Mouse (Mus musculus) hindbrain, embryonic 11.5 days (tissue): ENCODE data around the gene Fam193b. TPM values are rescaled to one million over a fixed set of nuclear protein-coding genes. Genes with fewer than 3 reads are reported as not detected.
"Not testable (repeated sequence)": the region's sequence is repeated elsewhere in the genome, so short reads cannot be mapped to it uniquely, and the experiment has no call there.

Experiments
- ATAC-seq: fragments of 200-750 bp; cut with Nextera tagmentation; 2 replicates; pipeline ENCODE4 v1.8.0; 2017; ENCODE audit warnings: mild to moderate bottlenecking, moderate TSS enrichment, moderate library complexity; ENCODE audit not compliant: low FRiP score
- DNase-seq: peaks from one replicate; pipeline ENCODE4 v3.0.0-alpha.2; 2015; ENCODE audit warnings: low spot score
- H3K27ac ChIP-seq: fragments of 300-500 bp; sonication (generic); 2 replicates; pipeline ENCODE4 v1.5.1; 2014; ENCODE audit warnings: mild to moderate bottlenecking, low read depth, low read length
- H3K27me3 ChIP-seq: fragments of 300-500 bp; sonication (generic); 2 replicates; pipeline ENCODE4 v1.6.1; 2014; ENCODE audit warnings: mild to moderate bottlenecking, low read length, moderate library complexity, mixed read lengths; ENCODE audit not compliant: control insufficient read depth, insufficient read depth
- H3K36me3 ChIP-seq: fragments of 300-500 bp; sonication (generic); 2 replicates; pipeline ENCODE4 v1.6.1; 2014; ENCODE audit warnings: mild to moderate bottlenecking, low read length, moderate library complexity, mixed read lengths; ENCODE audit not compliant: control insufficient read depth, insufficient read depth
- H3K4me1 ChIP-seq: fragments of 300-500 bp; sonication (generic); replicated peaks from 2 replicates; pipeline ENCODE4 v1.6.1; 2014; ENCODE audit warnings: low read length, mixed read lengths; ENCODE audit not compliant: control insufficient read depth, insufficient read depth
- H3K4me2 ChIP-seq: fragments of 300-500 bp; sonication (generic); replicated peaks from 2 replicates; pipeline ENCODE4 v1.6.1; 2014; ENCODE audit warnings: mild to moderate bottlenecking, low read depth, low read length
- H3K4me3 ChIP-seq: fragments of 300-500 bp; sonication (generic); 2 replicates; pipeline ENCODE4 v1.5.1; 2014; ENCODE audit warnings: low read depth, low read length
- H3K9ac ChIP-seq: fragments of 300-500 bp; sonication (generic); 2 replicates; pipeline ENCODE4 v1.6.1; 2014; ENCODE audit warnings: low read depth, low read length
- H3K9me3 ChIP-seq: fragments of 300-500 bp; sonication (generic); 2 replicates; pipeline ENCODE4 v1.6.1; 2016; ENCODE audit warnings: low read length; ENCODE audit not compliant: control insufficient read depth
- WGBS: fragments of 180-500 bp; shearing (Covaris S2); extraction: QIAGEN DNeasy Blood & Tissue Kit; methylation state at CpG from one replicate; pipeline ENCODE4 v1.1.7; 2014; 5-methylcytosine and 5-hydroxymethylcytosine counted together
- polyA plus RNA-seq: library from polyadenylated mRNA; unstranded; fragments of >200 nt; fragmentation: Nextera tagmentation; extraction: Ambion mirVana; gene quantifications from 2 replicates; pipeline ENCODE4 v1.2.1, GENCODE M21; 2014

The Fam193b gene
- polyA plus RNA-seq, 1 experiment from 2014 or later, result 45.9 TPM

DNA sequence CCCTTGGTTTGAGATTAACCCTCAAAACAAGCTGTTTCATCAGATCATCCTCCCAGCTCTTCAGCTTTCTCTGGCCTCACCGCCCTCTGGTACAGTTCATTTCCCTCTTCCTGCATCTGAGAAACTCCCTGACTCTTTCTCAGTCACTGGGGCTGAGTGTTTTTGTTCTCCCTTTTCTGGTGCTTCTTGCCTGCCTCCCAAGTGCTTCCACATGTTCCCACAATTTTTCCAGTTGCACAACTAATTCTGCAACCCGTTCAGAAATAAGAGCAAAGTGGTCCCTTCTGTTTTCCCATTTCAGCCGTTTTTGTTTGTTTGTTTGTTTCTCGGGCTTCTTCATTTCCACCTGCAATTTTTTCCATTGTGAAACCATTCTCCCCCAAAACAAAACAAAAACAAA, 7.2 kb upstream of the Fam193b start:
- Histone ChIP-seq H3K4me3 (no peak overlapping the region), H3K4me1 (no peaks in the 10 kb centered on the region), H3K9ac (no peak overlapping the region), H3K36me3 (no peaks in the 10 kb centered on the region), H3K4me2 (no peak overlapping the region), H3K27ac (no peak overlapping the region), H3K27me3 (no peaks in the 10 kb centered on the region), H3K9me3 (no peaks in the 10 kb centered on the region)
- WGBS, result 81% methylated on average over 4 of the region's 4 CpGs
- ATAC-seq (no peak), DNase-seq (no peak)

DNA sequence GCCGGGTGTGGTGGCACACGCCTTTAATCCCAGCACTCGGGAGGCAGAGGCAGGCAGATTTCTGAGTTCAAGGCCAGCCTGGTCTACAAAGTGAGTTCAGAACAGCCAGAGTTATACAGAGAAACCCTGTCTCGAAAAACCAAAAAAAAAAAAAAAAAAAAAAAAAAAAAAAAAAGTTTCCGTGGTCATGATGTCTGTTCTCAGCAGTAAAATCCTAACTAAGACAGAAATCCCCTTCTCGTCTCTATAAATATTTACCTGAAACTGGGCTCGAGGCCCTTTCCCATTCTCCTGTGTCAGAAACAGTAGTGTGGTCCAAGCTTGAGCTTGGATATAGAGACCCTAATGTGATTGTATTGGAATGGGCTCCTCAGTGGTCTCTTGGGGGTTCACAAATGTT, 6.0 kb upstream of the Fam193b start:
- H3K9me3 ChIP-seq, H3K4me2 ChIP-seq, DNase-seq, H3K4me1 ChIP-seq, H3K4me3 ChIP-seq, H3K9ac ChIP-seq, H3K27me3 ChIP-seq, H3K36me3 ChIP-seq, ATAC-seq, H3K27ac ChIP-seq: not testable (repeated sequence)
- 88% methylated on average over 7 of the region's 7 CpGs for WGBS

- Histone ChIP-seq H3K9ac (no peak overlapping the region), H3K27ac (no peak overlapping the region), H3K4me2 (no peak overlapping the region), H3K9me3 (no peaks in the 10 kb centered on the region), H3K4me1 (no peaks in the 10 kb centered on the region), H3K27me3 (no peaks in the 10 kb centered on the region), H3K36me3 (no peaks in the 10 kb centered on the region), H3K4me3 (no peak overlapping the region)
- no peak for DNase-seq
- 60% methylated on average over 5 of the region's 5 CpGs for WGBS
- ATAC-seq, result no peak
Observed at GRCm38 (mm10) chr13:55575932-55576331, 5.0 kb upstream of the Fam193b start.

- Histone ChIP-seq H3K4me1 (peaks cover 1% of the 10 kb centered on the region; the same call in 1 of the 2 replicates), H3K9me3 (no peaks in the 10 kb centered on the region), H3K36me3 (no peaks in the 10 kb centered on the region), H3K27me3 (no peaks in the 10 kb centered on the region), H3K9ac (no peak overlapping the region), H3K4me3 (no peak overlapping the region), H3K27ac (no peak overlapping the region), H3K4me2 (no peak overlapping the region)
- WGBS, result 75% methylated on average over 5 of the region's 5 CpGs
- no peak for ATAC-seq
- DNase-seq, result no peak
Observed at GRCm38 (mm10) chr13:55574321-55574720, 3.4 kb upstream of the Fam193b start.

GRCm38 (mm10) chr13:55573432-55573831, 2.5 kb upstream of the Fam193b start, which contains the start of gene Tmed9:
Gene Tmed9, plus strand, starts transcription at chr13:55573732.
- Histone ChIP-seq H3K4me1 (peaks cover 3% of the 10 kb centered on the region; the same call in 1 of the 2 replicates), H3K9me3 (no peaks in the 10 kb centered on the region), H3K4me2 (no peak within 1 kb of the TSS), H3K9ac (no peak within 1 kb of the TSS), H3K27me3 (no peaks in the 10 kb centered on the region), H3K27ac (no peak within 1 kb of the TSS), H3K36me3 (no peaks in the 10 kb centered on the region), H3K4me3 (no peak within 1 kb of the TSS)
- no peak for DNase-seq
- 99% methylated on average over 2 of the region's 2 CpGs for WGBS
- no peak for ATAC-seq

DNA sequence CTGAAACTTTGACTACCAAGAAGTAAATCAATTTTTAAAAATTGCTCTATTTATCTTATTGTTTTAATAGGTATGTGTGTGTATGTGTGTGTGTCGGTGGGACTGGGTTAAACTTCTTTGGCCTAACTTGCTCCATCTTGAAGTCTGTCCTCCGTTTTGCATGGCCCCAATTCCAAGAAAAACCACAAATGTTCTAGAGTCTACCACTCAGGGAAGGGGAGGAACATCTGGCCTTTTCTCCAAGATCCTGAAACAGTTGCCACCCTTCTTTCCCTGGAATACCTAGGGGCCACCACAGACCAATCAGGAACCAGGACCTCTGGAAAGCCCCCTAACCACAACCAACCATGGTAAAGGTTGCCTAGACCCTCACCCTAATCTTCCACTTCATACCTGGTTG, 1.1 kb upstream of the Fam193b start:
- ATAC-seq, result no peak
- no peaks in the 10 kb centered on the region for H3K9me3 ChIP-seq

DNA sequence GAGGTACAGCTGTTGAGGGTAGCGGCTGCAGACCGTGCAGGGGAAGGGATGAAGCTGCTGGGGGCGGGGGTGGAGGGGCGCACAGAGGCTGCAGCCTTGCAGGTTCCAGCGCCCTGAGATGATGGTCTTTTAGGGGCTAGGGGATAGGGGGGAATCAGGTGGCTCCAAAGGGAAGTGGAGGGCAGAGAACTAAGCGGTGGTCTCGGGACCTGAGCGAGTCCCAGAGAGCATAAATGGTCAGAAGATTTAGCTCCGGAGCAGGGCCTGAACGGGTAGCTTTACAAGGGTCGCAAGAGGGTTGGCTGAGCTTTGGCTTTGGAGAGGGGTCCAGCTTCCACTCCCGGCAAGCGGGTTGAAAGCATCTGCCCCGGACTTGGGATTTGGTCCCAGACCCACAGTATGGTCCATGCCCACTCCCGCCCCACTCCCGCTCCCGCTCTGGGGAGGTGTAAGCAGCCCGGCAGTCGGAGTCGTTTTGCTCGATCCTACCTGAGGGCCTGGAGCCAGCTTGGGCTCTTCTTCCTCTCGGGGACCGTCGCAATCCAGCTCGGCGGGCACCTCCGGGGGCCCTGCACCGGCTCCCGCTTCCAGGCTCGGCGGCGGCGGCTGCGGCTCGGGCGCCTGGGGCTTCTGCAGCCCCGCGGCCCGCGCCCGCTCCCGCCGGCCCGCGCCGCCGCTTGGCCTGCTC, 490 bp downstream of the Fam193b start:
- Histone ChIP-seq H3K4me3 (peak overlapping the region; percentile 93), H3K4me1 (peaks cover 3% of the 10 kb centered on the region; the same call in 1 of the 2 replicates), H3K9me3 (no peaks in the 10 kb centered on the region), H3K27ac (peak overlapping the region; percentile 68), H3K9ac (peak overlapping the region; percentile 98), H3K4me2 (peak overlapping the region; percentile 93), H3K36me3 (no peaks in the 10 kb centered on the region), H3K27me3 (no peaks in the 10 kb centered on the region)
- WGBS, result 1% methylated on average over 34 of the region's 47 CpGs
- peak; percentile 78 for ATAC-seq
- DNase-seq, result peak; percentile 63

More for the DNA sequence above, 1.1 kb upstream of the Fam193b start:
- 74% methylated on average over 2 of the region's 2 CpGs for WGBS
- Histone ChIP-seq H3K9ac (no peak overlapping the region), H3K36me3 (no peaks in the 10 kb centered on the region), H3K4me1 (peaks cover 3% of the 10 kb centered on the region; the same call in 1 of the 2 replicates), H3K4me2 (no peak overlapping the region), H3K27ac (no peak overlapping the region), H3K27me3 (no peaks in the 10 kb centered on the region), H3K4me3 (no peak overlapping the region)
- DNase-seq, result peak; percentile 7

DNA sequence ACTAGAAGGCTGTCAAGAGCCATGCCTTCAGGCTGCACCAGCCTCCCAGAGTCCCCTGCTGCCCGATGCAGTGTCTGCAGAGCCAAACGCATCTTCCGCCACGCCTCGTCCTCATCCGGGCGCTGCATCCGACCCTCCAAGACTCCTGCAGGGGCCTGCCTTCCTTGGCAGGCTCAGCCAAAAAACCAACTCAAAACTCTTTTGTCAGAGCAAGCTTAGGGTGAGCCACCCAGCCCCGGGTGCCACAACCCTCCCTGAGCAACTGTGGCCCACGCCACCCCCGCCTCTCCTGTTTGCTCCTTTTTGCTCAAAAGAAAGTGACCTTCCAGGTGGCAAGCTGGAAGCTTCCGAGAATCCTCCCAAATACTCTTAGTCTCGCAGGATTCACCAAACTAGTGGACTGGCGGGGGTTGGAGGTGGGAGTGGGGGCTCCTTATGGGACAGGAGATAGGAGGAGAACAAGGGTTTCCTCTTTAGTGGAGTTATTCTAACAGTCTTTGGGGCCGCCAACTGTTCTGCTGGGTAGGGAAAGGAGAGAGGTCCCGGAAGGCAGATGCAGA, 1.1 kb downstream of the Fam193b start:
- Histone ChIP-seq H3K4me2 (peak overlapping the region; percentile 93), H3K27ac (peak overlapping the region; percentile 18; the same call in 1 of the 2 replicates), H3K9me3 (no peaks in the 10 kb centered on the region), H3K4me1 (peaks cover 3% of the 10 kb centered on the region; the same call in 1 of the 2 replicates), H3K27me3 (no peaks in the 10 kb centered on the region), H3K9ac (peak overlapping the region; percentile 98), H3K36me3 (no peaks in the 10 kb centered on the region), H3K4me3 (peak overlapping the region; percentile 93)
- WGBS, result 10% methylated on average over 16 of the region's 16 CpGs
- DNase-seq (peak; percentile 36), ATAC-seq (no peak)

DNA sequence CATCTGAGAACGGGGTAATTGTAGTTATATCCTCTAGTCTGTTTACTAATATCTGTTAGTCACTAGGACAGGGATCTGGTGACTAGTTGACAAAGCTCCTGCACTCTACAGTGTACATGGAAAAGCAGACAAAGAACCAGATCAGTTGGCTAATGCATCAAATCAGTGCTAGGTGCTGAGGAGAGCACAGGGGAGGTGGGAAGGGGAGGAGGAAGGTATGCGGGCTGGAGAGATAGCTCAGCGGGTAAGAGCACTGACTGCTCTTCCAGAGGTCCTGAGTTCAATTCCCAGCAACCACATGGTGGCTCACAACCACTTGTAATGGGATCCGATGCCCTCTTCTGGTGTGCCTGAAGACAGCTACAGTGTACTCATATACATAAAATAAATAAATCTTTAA, 2.4 kb downstream of the Fam193b start:
- not testable (repeated sequence) for H3K27ac ChIP-seq, H3K27me3 ChIP-seq, H3K9me3 ChIP-seq, H3K9ac ChIP-seq, DNase-seq, H3K4me1 ChIP-seq, ATAC-seq, H3K4me3 ChIP-seq, H3K36me3 ChIP-seq, H3K4me2 ChIP-seq
- WGBS, result 94% methylated on average over 4 of the region's 4 CpGs
